Mouse (Mus musculus) mature B cell (primary cell): Measurements from ENCODE around the gene Tead1.

Experiments
- in situ Hi-C: fragments of 300-500 bp; cut with MboI; formaldehyde crosslinking; loops from 2 replicates; pipeline ENCODE4 v1.14.3; 2019

Tead1 gene

DNA sequence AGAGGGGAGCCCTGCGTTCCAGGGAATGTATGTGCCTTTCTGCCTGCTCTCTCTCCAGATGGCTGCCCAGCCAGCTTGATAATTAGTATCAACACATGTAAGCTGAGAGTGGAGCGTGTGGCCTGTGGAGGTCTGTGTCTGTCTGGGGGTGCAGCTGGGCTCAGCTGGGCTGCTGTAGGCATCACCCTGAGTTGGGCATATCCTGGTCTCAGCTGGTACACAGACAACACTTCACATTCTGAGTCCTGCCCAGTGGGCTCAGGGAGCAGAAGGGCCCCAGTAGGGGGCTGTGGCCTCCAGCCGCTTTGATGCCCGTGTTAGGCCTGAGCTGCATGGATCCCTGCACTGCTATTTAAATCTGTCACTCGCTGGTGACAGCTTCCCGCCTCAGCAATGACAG lies 100.5 kb downstream of the Tead1 start:
- in situ Hi-C loops, result no loop called here

DNA sequence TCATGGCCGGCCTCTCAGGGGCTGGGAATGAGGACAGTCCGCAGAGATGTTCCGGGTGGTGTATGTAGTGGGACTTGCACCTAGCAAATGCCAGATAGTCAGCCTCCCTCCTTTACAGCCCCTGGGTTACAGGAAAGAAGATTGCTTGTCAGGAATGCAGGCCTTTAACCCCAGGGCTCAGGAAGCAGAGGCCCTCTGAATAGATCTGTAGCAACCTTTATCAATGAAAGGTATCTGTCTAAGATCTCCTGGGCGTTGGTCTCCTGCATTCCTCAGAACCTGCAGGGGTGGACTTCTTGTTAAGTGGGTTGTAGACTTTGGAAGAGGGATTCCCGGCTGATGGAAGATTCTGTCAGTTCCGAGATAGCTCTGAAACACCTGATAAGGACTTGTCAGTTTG lies 101.8 kb downstream of the Tead1 start:
- in situ Hi-C loops, result no loop called here

- in situ Hi-C loops, result no loop called here
These were observed 102.9 kb downstream of the Tead1 start for GRCm38 (mm10) chr7:112781987-112782386.

- in situ Hi-C loops, result no loop called here
These were observed 105.2 kb downstream of the Tead1 start for GRCm38 (mm10) chr7:112784278-112784677.

DNA sequence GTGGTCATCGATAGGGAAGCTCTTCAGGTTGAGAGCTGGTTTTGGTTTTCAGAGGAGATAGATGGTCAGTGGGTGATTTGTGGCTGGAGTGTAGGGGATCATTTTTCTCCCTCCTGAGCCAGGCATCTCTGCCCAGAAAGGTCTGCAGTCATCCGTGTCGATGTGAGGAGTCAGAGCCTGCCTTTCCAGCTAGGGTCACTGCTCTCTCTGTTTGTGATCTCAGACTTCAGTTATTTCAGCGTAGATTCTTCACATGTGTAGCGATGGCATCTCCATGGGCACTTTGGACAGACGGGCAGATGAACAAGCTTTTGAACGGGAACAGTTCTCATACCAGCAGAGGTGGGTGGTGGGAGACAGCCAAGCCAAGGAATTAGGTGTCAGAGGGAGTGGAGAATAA lies 106.2 kb downstream of the Tead1 start:
- in situ Hi-C loops, result no loop called here

- in situ Hi-C loops, result no loop called here
These were observed 107.6 kb downstream of the Tead1 start for GRCm38 (mm10) chr7:112786556-112787225.

GRCm38 (mm10) chr7:112787281-112787680 lies 108.2 kb downstream of the Tead1 start:
- in situ Hi-C loops, result no loop called here

- in situ Hi-C loops, result no loop called here
These were observed 109.2 kb downstream of the Tead1 start for GRCm38 (mm10) chr7:112788321-112788751.

DNA sequence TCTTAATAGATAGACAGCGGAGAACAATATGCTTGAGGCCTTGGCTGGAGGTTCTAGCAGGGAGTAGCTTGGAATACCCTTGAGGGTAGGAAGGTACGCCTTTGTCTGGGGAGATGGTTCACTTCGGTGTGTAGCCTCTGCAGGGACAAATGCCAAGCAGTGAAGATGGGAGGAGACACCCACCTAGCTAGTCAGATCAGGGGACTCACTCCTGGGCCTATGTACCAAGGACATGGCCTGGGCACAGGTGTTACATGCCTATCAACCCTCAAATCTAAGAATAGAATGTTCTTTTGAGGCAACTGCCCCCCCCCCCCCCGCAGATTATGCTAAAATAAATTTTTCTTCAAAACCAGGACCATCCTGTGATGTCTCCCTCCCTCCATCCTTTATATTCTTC lies 110.6 kb downstream of the Tead1 start:
- in situ Hi-C loops, result no loop called here

DNA sequence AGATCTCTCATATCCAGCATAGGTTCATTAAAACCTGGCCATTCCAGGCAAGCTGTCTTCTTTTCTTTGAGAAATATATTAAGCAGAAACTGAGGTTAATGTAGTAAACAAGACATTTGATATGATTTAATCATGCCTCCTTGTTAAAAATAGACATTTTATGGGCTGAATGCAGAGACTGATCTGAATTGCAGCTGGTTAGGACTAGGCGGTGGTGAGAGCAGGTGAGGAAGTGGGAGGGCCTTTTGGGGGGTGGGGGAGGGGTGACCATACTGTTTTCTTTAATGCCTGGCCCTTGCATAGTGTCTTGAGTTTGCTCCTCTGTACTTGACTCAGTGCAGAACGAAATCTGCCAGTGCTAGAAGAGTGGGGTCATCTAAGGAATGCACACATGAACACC lies 111.2 kb downstream of the Tead1 start:
- in situ Hi-C loops, result no loop called here

DNA sequence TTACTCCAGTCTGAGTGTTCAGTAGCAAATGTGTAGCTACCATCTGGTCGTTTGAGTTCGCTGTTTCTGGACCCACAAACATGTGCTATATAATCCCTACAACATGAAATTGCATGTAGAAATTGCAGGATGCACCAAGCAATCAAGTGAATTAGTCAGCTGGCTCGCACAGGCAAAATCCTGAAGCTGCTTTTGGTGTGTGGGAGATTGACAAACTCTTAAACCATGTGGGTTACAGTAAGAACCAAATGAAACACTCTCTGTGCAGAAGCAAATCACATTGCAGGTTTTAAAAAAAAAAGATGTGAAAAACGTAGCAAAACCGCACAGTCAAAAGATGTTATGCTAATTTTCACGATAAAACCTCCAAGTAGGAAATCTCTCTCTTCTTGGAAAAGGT lies 113.6 kb downstream of the Tead1 start:
- in situ Hi-C loops, result no loop called here

DNA sequence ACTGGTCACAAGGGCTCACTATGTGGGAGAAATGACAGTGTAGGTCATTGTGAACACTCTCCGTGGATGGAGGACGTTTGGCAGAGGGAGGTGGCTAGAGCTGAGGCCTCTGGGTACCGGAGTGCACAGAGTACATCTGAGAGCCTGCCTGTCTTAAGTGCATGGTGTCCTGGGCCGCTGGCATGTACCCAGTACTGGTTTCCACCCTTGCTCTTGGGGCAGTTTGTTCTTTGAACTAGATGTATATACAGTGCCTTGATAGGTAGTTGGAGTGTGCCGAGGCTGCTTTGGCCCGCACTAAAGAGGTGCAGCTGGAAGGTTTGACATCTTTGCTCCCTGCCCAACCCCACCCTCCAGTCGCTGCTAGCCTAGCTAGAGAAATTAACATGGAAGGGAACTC lies 114.8 kb downstream of the Tead1 start:
- in situ Hi-C loops, result no loop called here

GRCm38 (mm10) chr7:112794481-112794880 lies 115.4 kb downstream of the Tead1 start:
- in situ Hi-C loops, result no loop called here

- in situ Hi-C loops, result no loop called here
These were observed 118.6 kb downstream of the Tead1 start for GRCm38 (mm10) chr7:112797526-112798321.

GRCm38 (mm10) chr7:112801706-112802105 lies 122.6 kb downstream of the Tead1 start:
- in situ Hi-C loops, result no loop called here

- in situ Hi-C loops, result no loop called here
These were observed 127.7 kb downstream of the Tead1 start for GRCm38 (mm10) chr7:112806718-112807400.

- in situ Hi-C loops, result no loop called here
These were observed 128.3 kb downstream of the Tead1 start for GRCm38 (mm10) chr7:112807401-112807751.

DNA sequence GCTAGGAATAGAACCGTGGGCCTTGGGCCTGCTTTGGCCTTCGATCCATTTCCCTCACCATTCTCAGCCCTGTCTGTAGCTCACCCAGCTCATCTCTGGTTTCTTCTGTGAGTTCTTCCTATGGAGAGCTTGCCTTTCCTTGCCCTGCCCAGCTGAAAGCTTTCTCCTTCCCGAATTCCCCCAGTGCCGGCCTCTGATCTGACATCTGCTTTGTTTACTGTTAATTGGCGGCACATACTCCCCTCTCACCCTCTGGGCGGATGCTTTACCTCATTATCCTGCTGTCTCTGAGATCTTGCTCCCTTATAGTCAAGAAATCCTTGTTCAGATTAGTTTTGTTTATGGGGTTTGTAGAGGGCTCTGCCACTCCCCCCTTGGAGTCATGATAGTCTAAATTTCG lies 131.6 kb downstream of the Tead1 start:
- in situ Hi-C loops, result no loop called here

GRCm38 (mm10) chr7:112812037-112812775 lies 133.1 kb downstream of the Tead1 start:
- in situ Hi-C loops, result no loop called here

DNA sequence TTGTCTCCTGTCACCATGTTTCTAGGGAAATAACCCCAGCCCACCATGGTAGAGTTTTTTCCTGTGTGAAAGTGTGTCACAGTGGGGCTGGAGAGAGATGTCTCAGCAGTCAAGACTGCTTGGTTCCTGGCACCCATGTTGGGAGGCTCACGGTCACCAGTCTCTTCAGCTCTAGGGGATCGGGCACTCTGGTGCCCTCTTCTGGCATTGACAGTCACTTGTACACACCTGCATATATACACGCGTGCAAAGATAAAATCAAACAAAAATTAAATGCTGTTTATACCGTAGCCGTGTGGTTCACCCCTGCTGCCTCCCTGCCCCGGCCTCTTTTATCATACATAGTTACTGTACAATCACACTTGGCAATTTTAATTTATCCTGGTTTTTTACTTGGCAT lies 134.0 kb downstream of the Tead1 start:
- in situ Hi-C loops, result no loop called here

DNA sequence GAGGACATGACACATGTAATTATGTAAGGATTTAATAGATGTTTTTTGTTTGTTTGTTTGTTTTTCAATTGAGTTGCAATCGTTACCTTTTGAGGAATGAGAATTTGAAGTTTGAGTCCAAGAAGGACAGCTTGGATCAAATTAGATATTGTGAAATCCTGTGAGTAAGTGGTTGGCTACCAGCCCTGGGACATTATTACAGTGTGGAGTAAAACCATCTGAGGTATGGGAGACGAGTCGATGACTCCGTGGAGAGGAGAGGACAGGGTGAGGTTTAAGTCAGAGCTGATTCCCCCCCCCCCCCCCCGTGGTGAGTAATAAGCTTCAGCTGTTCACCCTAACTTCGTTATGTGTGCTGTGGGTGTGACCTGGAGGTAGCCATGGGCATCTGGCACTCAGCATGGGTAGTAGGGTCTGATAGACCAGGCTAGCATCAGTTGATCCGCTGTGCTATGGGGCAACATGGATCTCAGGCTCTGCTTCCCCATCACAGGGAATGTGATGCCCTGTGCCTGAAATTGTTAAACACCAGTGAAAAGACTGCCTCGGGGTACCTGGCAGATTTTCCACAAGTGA lies 134.7 kb downstream of the Tead1 start:
- in situ Hi-C loops, result no loop called here

GRCm38 (mm10) chr7:112816016-112816415 lies 136.9 kb downstream of the Tead1 start:
- in situ Hi-C loops, result no loop called here
